Mouse (Mus musculus): ENCODE results near the gene Lce1j. TPM values are rescaled to one million over a fixed set of nuclear protein-coding genes. Genes with fewer than 3 reads are reported as not detected.

Lce1j gene
- polyA plus RNA-seq, 1 experiment: not detected

DNA sequence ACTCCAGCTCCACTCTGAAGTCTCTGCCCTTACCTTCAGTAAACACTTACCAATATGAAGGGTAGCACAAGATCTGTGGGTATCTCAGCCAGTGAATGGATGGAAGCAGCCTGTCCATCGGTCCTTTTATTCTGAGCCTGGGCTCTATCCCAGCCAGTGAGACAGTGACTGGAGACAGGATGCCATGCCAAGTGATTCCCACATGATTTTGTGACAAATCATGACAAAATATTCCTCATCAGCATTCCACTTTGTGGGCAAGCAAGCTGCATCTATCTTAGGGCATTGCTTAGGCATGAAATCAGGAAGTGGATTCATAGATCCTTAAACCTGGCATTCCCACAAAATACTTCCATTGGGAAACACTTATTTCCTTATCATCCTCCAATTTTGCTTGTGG lies 38.1 kb downstream of the Lce1j start, which contains the start of gene Lce1g:
Gene Lce1g, minus strand, starts transcription at position 101 of the 400 bp plus-strand sequence.
- Histone ChIP-seq H3K4me2 (ENCODE audit: low read depth) (no peak within 1 kb of the TSS), H3K4me3 (no peak within 1 kb of the TSS), H3K79me2 (ENCODE audit: control insufficient read depth, insufficient read depth) (no peaks in the 10 kb centered on the region), H3K27me3 (ENCODE audit: control insufficient read depth, insufficient read depth, insufficient read length) (no peaks in the 10 kb centered on the region), H3ac (ENCODE audit: control insufficient read depth, insufficient read length) (no peak within 1 kb of the TSS), H3K36me3 (ENCODE audit: control insufficient read depth, insufficient read depth) (no peaks in the 10 kb centered on the region)
- TF ChIP-seq TCF3 (IDR thresholded peaks at IDR 0.05; ENCODE audit: insufficient read length, low read depth) (no peak), SRF (IDR thresholded peaks at IDR 0.05; ENCODE audit: control insufficient read depth, insufficient read length, low read depth) (no peak), POLR2A (IDR thresholded peaks at IDR 0.05; ENCODE audit: insufficient read length, low read depth) (no peak), REST (IDR thresholded peaks at IDR 0.05; ENCODE audit: insufficient read depth, insufficient read length) (no peak), MYOG (IDR thresholded peaks at IDR 0.05; ENCODE audit: control insufficient read depth in 1 of 3, insufficient read depth in 1 of 3, insufficient read length in 2 of 3, low read depth in 2 of 3) (no peak), TCF12 (IDR thresholded peaks at IDR 0.05; ENCODE audit: insufficient read depth, poor library complexity, severe bottlenecking) (no peak), E2F4 (IDR thresholded peaks at IDR 0.05; ENCODE audit: insufficient read depth) (no peak), CEBPB (IDR thresholded peaks at IDR 0.05; ENCODE audit: insufficient read depth, poor library complexity, severe bottlenecking) (no peak), MYOD1 (IDR thresholded peaks at IDR 0.05; ENCODE audit: control insufficient read depth in 1 of 3, insufficient read length in 2 of 3, low read depth in 2 of 3) (no peak), USF1 (IDR thresholded peaks at IDR 0.05; ENCODE audit: low read depth) (no peak), POLR2AphosphoS2 (IDR thresholded peaks at IDR 0.05; ENCODE audit: insufficient read length, low read depth) (no peak), MAX (IDR thresholded peaks at IDR 0.05; ENCODE audit: low read depth) (no peak)

GRCm38 (mm10) chr3:92738996-92739395 lies 51.3 kb downstream of the Lce1j start, which contains the start of gene Gm38119:
Gene Gm38119 (minus strand): TSS chr3:92739096.
- no peaks in the 10 kb centered on the region for H3K79me2 ChIP-seq (ENCODE audit: control insufficient read depth, insufficient read depth)
- no peaks in the 10 kb centered on the region for H3K27me3 ChIP-seq (ENCODE audit: control insufficient read depth, insufficient read depth, insufficient read length)
- no peak within 1 kb of the TSS for H3K4me2 ChIP-seq (ENCODE audit: low read depth)
- no peak within 1 kb of the TSS for H3ac ChIP-seq (ENCODE audit: control insufficient read depth, insufficient read length)
- H3K4me3 ChIP-seq: no peak within 1 kb of the TSS
- H3K36me3 ChIP-seq (ENCODE audit: control insufficient read depth, insufficient read depth): no peaks in the 10 kb centered on the region
- no peak for TF ChIP-seq E2F4 (IDR thresholded peaks at IDR 0.05; ENCODE audit: insufficient read depth)

Other genes starting within 250 kb of the Lce1j start
- not detected for gene Ivl, start 216.8 kb downstream of the Lce1j start, polyA plus RNA-seq (2012; fragmentation: generic; extraction: Trizol)
- gene Smcp, start 201.5 kb downstream of the Lce1j start, polyA plus RNA-seq (2012; fragmentation: generic; extraction: Trizol): not detected
- gene 2210017I01Rik, start 183.0 kb downstream of the Lce1j start, polyA plus RNA-seq (2012; fragmentation: generic; extraction: Trizol): not detected
- not detected for gene Lce6a, start 168.9 kb downstream of the Lce1j start, polyA plus RNA-seq (2012; fragmentation: generic; extraction: Trizol)
- not detected for gene Lce1a1, start 142.2 kb downstream of the Lce1j start, polyA plus RNA-seq (2012; fragmentation: generic; extraction: Trizol)
- gene Lce1b, start 133.6 kb downstream of the Lce1j start, polyA plus RNA-seq (2012; fragmentation: generic; extraction: Trizol): not detected
- gene Lce1a2, start 120.2 kb downstream of the Lce1j start, polyA plus RNA-seq (2012; fragmentation: generic; extraction: Trizol): not detected
- not detected for gene Lce1c, start 111.3 kb downstream of the Lce1j start, polyA plus RNA-seq (2012; fragmentation: generic; extraction: Trizol)
- not detected for gene Lce1d, start 103.3 kb downstream of the Lce1j start, polyA plus RNA-seq (2012; fragmentation: generic; extraction: Trizol)
- not detected for gene Lce1e, start 81.4 kb downstream of the Lce1j start, polyA plus RNA-seq (2012; fragmentation: generic; extraction: Trizol)
- gene Lce1f, start 70.2 kb downstream of the Lce1j start, polyA plus RNA-seq (2012; fragmentation: generic; extraction: Trizol): 0.19 TPM
- gene Gm38119, start 51.4 kb downstream of the Lce1j start, polyA plus RNA-seq (2012; fragmentation: generic; extraction: Trizol): not detected
- gene Lce1g, start 38.2 kb downstream of the Lce1j start, polyA plus RNA-seq (2012; fragmentation: generic; extraction: Trizol): 0.07 TPM
- not detected for gene Lce1h, start 25.4 kb downstream of the Lce1j start, polyA plus RNA-seq (2012; fragmentation: generic; extraction: Trizol)
- gene Lce1i, start 11.6 kb downstream of the Lce1j start, polyA plus RNA-seq (2012; fragmentation: generic; extraction: Trizol): not detected
- gene Lce1k, start 17.4 kb upstream of the Lce1j start, polyA plus RNA-seq (2012; fragmentation: generic; extraction: Trizol): not detected
- not detected for gene Kprp, start 36.7 kb upstream of the Lce1j start, polyA plus RNA-seq (2012; fragmentation: generic; extraction: Trizol)
- gene Lce1l, start 60.8 kb upstream of the Lce1j start, polyA plus RNA-seq (2012; fragmentation: generic; extraction: Trizol): not detected
- not detected for gene 2310050C09Rik, start 79.7 kb upstream of the Lce1j start, polyA plus RNA-seq (2012; fragmentation: generic; extraction: Trizol)
- gene Lce3a, start 135.7 kb upstream of the Lce1j start, polyA plus RNA-seq (2012; fragmentation: generic; extraction: Trizol): not detected
- not detected for gene Lce3b, start 142.5 kb upstream of the Lce1j start, polyA plus RNA-seq (2012; fragmentation: generic; extraction: Trizol)
- not detected for gene Lce3c, start 154.0 kb upstream of the Lce1j start, polyA plus RNA-seq (2012; fragmentation: generic; extraction: Trizol)
- gene Lce3d, start 166.9 kb upstream of the Lce1j start, polyA plus RNA-seq (2012; fragmentation: generic; extraction: Trizol): not detected
- gene Lce3e, start 176.5 kb upstream of the Lce1j start, polyA plus RNA-seq (2012; fragmentation: generic; extraction: Trizol): not detected
- gene Lce3f, start 201.7 kb upstream of the Lce1j start, polyA plus RNA-seq (2012; fragmentation: generic; extraction: Trizol): not detected
- 0.11 TPM for gene Crct1, start 225.2 kb upstream of the Lce1j start, polyA plus RNA-seq (2012; fragmentation: generic; extraction: Trizol)
- not detected for gene Lce1m, start 228.5 kb upstream of the Lce1j start, polyA plus RNA-seq (2012; fragmentation: generic; extraction: Trizol)

Data from myocyte (in vitro differentiated cells).